Mouse (Mus musculus): ENCODE data around the gene Gm20661.

DNA sequence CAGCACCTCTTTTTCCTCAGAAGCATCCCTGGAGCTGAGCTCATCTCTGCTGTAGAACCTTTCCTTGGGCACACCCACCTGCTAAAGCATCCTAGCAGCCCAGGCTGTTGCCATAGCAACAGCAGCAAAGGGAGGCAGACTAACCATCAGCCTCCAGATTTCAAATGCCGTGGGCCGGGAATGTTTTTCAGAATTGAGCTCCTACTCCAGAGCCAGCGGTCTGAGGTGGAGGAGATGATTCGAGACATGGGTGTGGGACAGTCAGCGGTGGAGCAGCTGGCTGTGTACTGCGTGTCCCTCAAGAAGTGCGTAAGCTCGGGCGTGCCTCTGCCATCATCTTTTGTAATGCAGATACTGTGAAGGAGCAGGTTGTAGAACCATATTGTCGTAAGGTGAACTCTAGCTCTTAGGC, 21.5 kb upstream of the Gm20661 start:
- TF ChIP-seq EP300 (IDR thresholded peaks at IDR 0.05; ENCODE audit: insufficient read depth, low read depth, low read length) (no peak), CTCF (IDR thresholded peaks at IDR 0.05) (no peak), POLR2A (IDR thresholded peaks at IDR 0.05; ENCODE audit: insufficient read depth, low read depth, low read length) (no peak)

Measured in heart, adult 2 months (tissue).